Comparison of ENCODE assay signal across 1 mouse cellular context in genomic region chr2:127831401-127832102, GRCm38 (mm10).
TF ChIP-seq lines count a peak whose summit lies in the region.

TSS of gene Bub1 (minus strand) at chr2:127831865.

TF ChIP-seq in CH12.LX, 34 proteins besides CTCF, POLR2A, EP300 and RAD21 (continued from another document):
- TF ChIP-seq ETS1 (conservative IDR thresholded peaks at IDR 0.05; ENCODE audit: low read depth, low read length) = no peak
- peak; percentile 83; the same call in 1 of the 2 replicates for TF ChIP-seq ZMIZ1 (IDR thresholded peaks at IDR 0.05; ENCODE audit: low read depth, low read length)
- 0 out of 2 replicates have a peak, but pooled peaks have one; percentile 36 for TF ChIP-seq MAZ (IDR thresholded peaks at IDR 0.05; ENCODE audit: low read depth, low read length)
- TF ChIP-seq TBP (conservative IDR thresholded peaks at IDR 0.05; ENCODE audit: low read depth, low read length) = 0 out of 2 replicates have a peak, but pooled peaks have one; percentile 46
- TF ChIP-seq POLR2AphosphoS2 (IDR thresholded peaks at IDR 0.05; ENCODE audit: low read depth, low read length) = peak; percentile 35; the same call in 1 of the 2 replicates
- TF ChIP-seq ZNF384 (IDR thresholded peaks at IDR 0.05; ENCODE audit: low read depth, low read length) = no peak
